Mouse (Mus musculus): ENCODE results near the gene Taf5l.
"Not testable (repeated sequence)": the region's sequence is repeated elsewhere in the genome, so short reads cannot be mapped to it uniquely, and the experiment has no call there.

The Taf5l gene

GRCm38 (mm10) chr8:124021237-124022227 is at the start of gene Taf5l, which contains the start of gene Urb2:
Gene Taf5l, minus strand, starts transcription at chr8:124021397.
Gene Urb2, plus strand, starts transcription at chr8:124021508.
- peak; percentile 92 to 97 for DNase-seq

GRCm38 (mm10) chr8:124070363-124071324 is 49.4 kb upstream of the Taf5l start:
- no peak for DNase-seq

- no peak for DNase-seq
Measured at GRCm38 (mm10) chr8:124067059-124067750, 46.0 kb upstream of the Taf5l start.

- DNase-seq, result no peak
Measured at GRCm38 (mm10) chr8:124066325-124067058, 45.3 kb upstream of the Taf5l start.

GRCm38 (mm10) chr8:124056832-124057655 is 35.8 kb upstream of the Taf5l start:
- no peak for DNase-seq

- no peak for DNase-seq
Measured at GRCm38 (mm10) chr8:124052568-124052967, 31.4 kb upstream of the Taf5l start.

- peak; percentile 69 to 82 for DNase-seq
Measured at GRCm38 (mm10) chr8:124052110-124052509, 30.9 kb upstream of the Taf5l start.

GRCm38 (mm10) chr8:124045856-124046255 is 24.7 kb upstream of the Taf5l start:
- DNase-seq, result no peak

- no peak for DNase-seq
Measured at GRCm38 (mm10) chr8:124044931-124045330, 23.7 kb upstream of the Taf5l start.

- no peak for DNase-seq
Measured at GRCm38 (mm10) chr8:124044421-124044820, 23.2 kb upstream of the Taf5l start.

- DNase-seq, result no peak
Measured at GRCm38 (mm10) chr8:124042201-124042600, 21.0 kb upstream of the Taf5l start.

- no peak for DNase-seq
Measured at GRCm38 (mm10) chr8:124039351-124039750, 18.2 kb upstream of the Taf5l start.

GRCm38 (mm10) chr8:124038121-124038520 is 16.9 kb upstream of the Taf5l start:
- DNase-seq, result no peak

GRCm38 (mm10) chr8:124033400-124033799 is 12.2 kb upstream of the Taf5l start:
- DNase-seq, result no peak

GRCm38 (mm10) chr8:124027831-124028230 is 6.6 kb upstream of the Taf5l start:
- DNase-seq, result peak; percentile 56 to 67

GRCm38 (mm10) chr8:124026265-124026664 is 5.1 kb upstream of the Taf5l start:
- not testable (repeated sequence) for DNase-seq

- peak in 1 of 2 experiments; percentile 24 for DNase-seq
Measured at GRCm38 (mm10) chr8:124020439-124021236, 559 bp downstream of the Taf5l start.

GRCm38 (mm10) chr8:124019782-124020181 is 1.4 kb downstream of the Taf5l start:
- DNase-seq, result peak in 1 of 2 experiments; percentile 18

GRCm38 (mm10) chr8:124014751-124015150 is 6.4 kb downstream of the Taf5l start:
- no peak for DNase-seq

GRCm38 (mm10) chr8:124014299-124014698 is 6.9 kb downstream of the Taf5l start:
- DNase-seq, result not testable (repeated sequence)

Measured in cerebellum, adult 18-20 months (tissue).